Mouse (Mus musculus) testis, postnatal 14 days (tissue): ENCODE results near the gene 5730507C01Rik.
"Not testable (repeated sequence)": the region's sequence is repeated elsewhere in the genome, so short reads cannot be mapped to it uniquely, and the experiment has no call there.

ENCODE experiments used
- DNase-seq: peaks from one replicate; pipeline ENCODE4 v3.0.0; 2021; ENCODE audit warnings: low spot score

5730507C01Rik gene

DNA sequence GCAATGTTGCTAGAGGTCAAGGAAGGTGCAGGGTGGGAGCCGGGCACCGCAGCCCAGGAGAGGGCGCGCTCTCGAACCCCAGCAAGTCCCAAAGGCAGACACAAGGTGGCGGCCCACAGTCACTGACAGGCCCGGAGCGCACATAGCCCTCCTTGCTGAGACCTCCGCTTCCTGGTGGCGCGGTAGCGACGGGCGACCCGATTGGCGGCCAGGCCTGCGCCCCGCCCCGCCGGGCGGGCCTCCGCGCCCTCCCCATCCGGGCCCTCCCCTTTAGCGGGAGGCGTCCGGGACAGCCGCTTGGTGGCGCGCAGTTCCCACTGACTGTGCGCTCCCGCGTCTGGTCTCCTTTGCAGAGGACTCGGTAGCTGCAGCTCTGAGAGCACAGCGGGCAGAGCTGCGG is at the start of gene 5730507C01Rik:
Gene 5730507C01Rik, plus strand, starts transcription at position 340 of the 400 bp plus-strand sequence.
- DNase-seq: peak; percentile 80

DNA sequence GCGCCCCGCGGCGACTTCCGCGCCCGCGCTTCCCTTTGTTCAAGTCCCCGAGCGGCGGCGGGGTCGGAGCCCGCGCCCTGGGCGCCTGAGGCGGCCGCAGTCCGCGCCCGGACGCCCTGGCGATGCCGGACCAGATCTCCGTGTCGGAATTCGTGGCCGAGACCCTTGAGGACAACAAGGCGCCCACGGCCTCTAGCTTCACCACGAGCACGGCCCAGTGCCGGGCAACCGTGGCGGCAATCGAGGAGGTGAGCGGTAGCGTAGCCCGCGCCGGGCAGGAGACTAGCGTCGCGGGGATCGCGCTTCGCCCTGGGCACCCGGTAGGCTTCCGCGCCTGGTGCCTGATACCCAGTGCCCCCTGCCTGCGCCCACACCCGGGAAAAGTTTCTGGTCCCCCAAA is 306 bp downstream of the 5730507C01Rik start:
- DNase-seq: not testable (repeated sequence)

DNA sequence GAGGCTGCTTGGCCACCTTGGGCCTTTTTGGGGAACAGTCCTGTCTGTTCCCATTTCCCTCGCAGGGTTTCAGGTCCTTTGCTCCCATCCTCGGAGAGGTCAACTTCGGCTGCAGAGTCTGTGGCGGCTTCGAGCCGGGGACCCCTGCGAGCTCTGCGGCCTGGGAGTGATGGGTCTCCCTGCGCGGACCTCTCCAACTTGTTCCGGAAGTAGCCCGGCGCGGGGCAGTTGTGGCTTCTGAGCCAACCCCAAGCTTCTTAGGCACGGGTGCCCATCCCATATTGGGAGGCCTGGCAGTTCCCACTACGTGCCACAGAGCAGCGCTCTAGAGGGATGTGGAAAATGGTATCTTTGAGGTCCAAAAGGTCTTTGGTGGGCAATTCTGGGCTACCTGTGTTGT is 767 bp downstream of the 5730507C01Rik start:
- peak; percentile 3 for DNase-seq
